Mouse (Mus musculus) E14TG2a.4 (cell line): Measurements from ENCODE around the gene Arl11.

Experiments
- CTCF ChIP-seq: conservative IDR thresholded peaks from 2 replicates; pipeline ENCODE4 v1.5.1; 2014; ENCODE audit warnings: low read length
- NANOG ChIP-seq: IDR thresholded peaks from 2 replicates; pipeline ENCODE4 v1.6.1; 2014; ENCODE audit warnings: borderline replicate concordance, low read length, mixed read lengths

DNA sequence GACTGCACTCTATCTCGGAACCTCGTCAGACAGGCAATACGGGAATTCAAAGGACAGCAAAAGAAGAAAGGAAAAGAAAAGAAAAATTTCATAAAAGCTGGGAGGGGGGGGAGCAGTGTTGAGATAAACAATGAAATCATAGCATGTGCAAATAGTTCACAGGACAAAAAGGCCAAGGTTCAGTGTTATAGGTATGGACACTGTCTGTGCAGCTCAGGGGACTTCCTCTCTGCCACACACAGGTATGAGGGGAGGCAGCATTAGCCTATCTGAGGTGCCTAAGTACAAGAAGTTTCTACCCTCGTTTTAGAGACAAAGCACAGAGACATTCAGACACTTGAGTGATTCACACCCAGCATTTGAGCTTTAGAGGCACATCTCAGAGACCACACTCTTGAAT is 11.6 kb downstream of the Arl11 start:
- TF ChIP-seq CTCF (no peak), NANOG (no peak)
